Mouse (Mus musculus): ENCODE data around the gene Zfp169. TPM values are rescaled to one million over a fixed set of nuclear protein-coding genes. Genes with fewer than 3 reads are reported as not detected.

Gene Zfp169
- total and polyA plus RNA-seq, 3 experiments: 3.6 to 6.5 TPM; not detected in 1

GRCm38 (mm10) chr13:48552181-48553090 lies 39.2 kb upstream of the Zfp169 start (continued):
- TF ChIP-seq TBP (IDR thresholded peaks at IDR 0.05; ENCODE audit: low read depth, low read length): peak; percentile 38
- 0 out of 2 replicates have a peak, but pooled peaks have one; percentile 35 for TF ChIP-seq MAZ (IDR thresholded peaks at IDR 0.05; ENCODE audit: low read depth, low read length)
- peak; percentile 92 for TF ChIP-seq MXI1 (IDR thresholded peaks at IDR 0.05; ENCODE audit: low read depth, low read length)
- no peak for TF ChIP-seq CTCF (IDR thresholded peaks at IDR 0.05 in 2 of 3, conservative IDR thresholded peaks at IDR 0.05 in 1 of 3; ENCODE audit: control insufficient read depth in 1 of 3, insufficient read depth in 1 of 3, low read depth in 2 of 3, low read length in 3 of 3, poor library complexity in 1 of 3, severe bottlenecking in 1 of 3)
- 0 out of 2 replicates have a peak, but pooled peaks have one; percentile 16 for TF ChIP-seq POLR2AphosphoS2 (IDR thresholded peaks at IDR 0.05; ENCODE audit: low read length)
- TF ChIP-seq KAT2A (conservative IDR thresholded peaks at IDR 0.05; ENCODE audit: low read depth, low read length): no peak; the same call in 1 of the 2 replicates

- Histone ChIP-seq H3K4me3 (ENCODE audit: control insufficient read depth in 1 of 2, insufficient read depth in 1 of 2, low read depth in 2 of 2, low read length in 2 of 2) (no peak overlapping the region), H3K36me3 (ENCODE audit: control insufficient read depth in 1 of 2, insufficient read depth in 2 of 2, low read length in 2 of 2) (peaks cover 0 to 42% of the 10 kb centered on the region in 2 experiments; a peak in 3 of 4 replicates), H3K9me3 (replicated peaks; ENCODE audit: insufficient read depth, low read length) (no peaks in the 10 kb centered on the region), H3K79me2 (ENCODE audit: control insufficient read depth, insufficient read depth, low read length, poor library complexity) (peaks cover 31% of the 10 kb centered on the region), H3K9ac (ENCODE audit: control insufficient read depth, low read depth, low read length, poor library complexity, severe bottlenecking) (no peak overlapping the region), H3K27me3 (ENCODE audit: control insufficient read depth in 1 of 2, insufficient read depth in 2 of 2, low read length in 2 of 2) (no peaks in the 10 kb centered on the region), H3K4me1 (ENCODE audit: control insufficient read depth in 1 of 2, insufficient read depth in 2 of 2, low read length in 2 of 2) (peaks cover 10 to 42% of the 10 kb centered on the region in 2 experiments), H3K27ac (ENCODE audit: control insufficient read depth, low read depth, low read length) (no peak overlapping the region)
- TF ChIP-seq ZMIZ1 (IDR thresholded peaks at IDR 0.05; ENCODE audit: low read depth, low read length) (no peak), EP300 (IDR thresholded peaks at IDR 0.05; ENCODE audit: low read depth in 1 of 2, low read length in 2 of 2) (no peak), USF1 (IDR thresholded peaks at IDR 0.05; ENCODE audit: low read depth, low read length) (no peak), JUND (IDR thresholded peaks at IDR 0.05; ENCODE audit: low read depth, low read length) (no peak), E2F4 (IDR thresholded peaks at IDR 0.05; ENCODE audit: borderline replicate concordance, low read depth, low read length) (no peak), CHD1 (IDR thresholded peaks at IDR 0.05; ENCODE audit: low read depth, low read length) (no peak)
- peak; percentile 34 for DNase-seq (ENCODE audit: low read depth, low spot score)
These were observed 35.0 kb upstream of the Zfp169 start for GRCm38 (mm10) chr13:48548296-48548695.

- Histone ChIP-seq H3K9ac (ENCODE audit: control insufficient read depth, low read depth, low read length, poor library complexity, severe bottlenecking) (no peak overlapping the region; the same call in 1 of the 2 replicates), H3K36me3 (ENCODE audit: control insufficient read depth in 1 of 2, insufficient read depth in 2 of 2, low read length in 2 of 2) (peaks cover 0 to 42% of the 10 kb centered on the region in 2 experiments; a peak in 3 of 4 replicates), H3K79me2 (ENCODE audit: control insufficient read depth, insufficient read depth, low read length, poor library complexity) (peaks cover 31% of the 10 kb centered on the region), H3K9me3 (replicated peaks; ENCODE audit: insufficient read depth, low read length) (no peaks in the 10 kb centered on the region), H3K27ac (ENCODE audit: control insufficient read depth, low read depth, low read length) (peak overlapping the region; percentile 52; the same call in 1 of the 2 replicates), H3K4me3 (ENCODE audit: control insufficient read depth in 1 of 2, insufficient read depth in 1 of 2, low read depth in 2 of 2, low read length in 2 of 2) (no peak overlapping the region), H3K27me3 (ENCODE audit: control insufficient read depth in 1 of 2, insufficient read depth in 2 of 2, low read length in 2 of 2) (no peaks in the 10 kb centered on the region), H3K4me1 (ENCODE audit: control insufficient read depth in 1 of 2, insufficient read depth in 2 of 2, low read length in 2 of 2) (peaks cover 12 to 38% of the 10 kb centered on the region in 2 experiments)
- TF ChIP-seq MAX (IDR thresholded peaks at IDR 0.05; ENCODE audit: low read length): no peak
- TF ChIP-seq GABPA (IDR thresholded peaks at IDR 0.05; ENCODE audit: low read depth, low read length): no peak
- TF ChIP-seq POLR2A (IDR thresholded peaks at IDR 0.05; ENCODE audit: control insufficient read depth in 1 of 2, insufficient read depth in 1 of 2, low read depth in 1 of 2, low read length in 2 of 2, poor library complexity in 1 of 2): no peak
- TF ChIP-seq CTCF (IDR thresholded peaks at IDR 0.05 in 2 of 3, conservative IDR thresholded peaks at IDR 0.05 in 1 of 3; ENCODE audit: control insufficient read depth in 1 of 3, insufficient read depth in 1 of 3, low read depth in 2 of 3, low read length in 3 of 3, poor library complexity in 1 of 3, severe bottlenecking in 1 of 3): no peak
- no peak for TF ChIP-seq POLR2AphosphoS5 (IDR thresholded peaks at IDR 0.05; ENCODE audit: borderline replicate concordance, low read depth, low read length)
- TF ChIP-seq KAT2A (conservative IDR thresholded peaks at IDR 0.05; ENCODE audit: low read depth, low read length): no peak
- no peak for TF ChIP-seq ZNF384 (IDR thresholded peaks at IDR 0.05; ENCODE audit: low read depth, low read length)
- TF ChIP-seq TAL1 (IDR thresholded peaks at IDR 0.05; ENCODE audit: low read length): no peak
- TF ChIP-seq USF2 (IDR thresholded peaks at IDR 0.05; ENCODE audit: borderline replicate concordance in 1 of 2, insufficient read depth in 1 of 2, low read depth in 1 of 2, low read length in 2 of 2): no peak
- TF ChIP-seq NRF1 (IDR thresholded peaks at IDR 0.05; ENCODE audit: insufficient read depth, low read depth, low read length, poor library complexity, severe bottlenecking): no peak
- TF ChIP-seq ETS1 (IDR thresholded peaks at IDR 0.05; ENCODE audit: low read depth, low read length): no peak
- TF ChIP-seq TCF12 (IDR thresholded peaks at IDR 0.05; ENCODE audit: low read depth, low read length): no peak
- no peak for TF ChIP-seq ZKSCAN1 (IDR thresholded peaks at IDR 0.05; ENCODE audit: low read depth, low read length)
- no peak for TF ChIP-seq MYB (IDR thresholded peaks at IDR 0.05; ENCODE audit: low read depth, low read length)
- no peak for TF ChIP-seq CHD1 (IDR thresholded peaks at IDR 0.05; ENCODE audit: low read depth, low read length)
- no peak for TF ChIP-seq CHD2 (IDR thresholded peaks at IDR 0.05; ENCODE audit: low read length)
- no peak for TF ChIP-seq TBP (IDR thresholded peaks at IDR 0.05; ENCODE audit: low read depth, low read length)
- TF ChIP-seq JUND (IDR thresholded peaks at IDR 0.05; ENCODE audit: low read depth, low read length): no peak
- TF ChIP-seq SIN3A (IDR thresholded peaks at IDR 0.05; ENCODE audit: low read length): no peak; the same call in 1 of the 2 replicates
- TF ChIP-seq ZMIZ1 (IDR thresholded peaks at IDR 0.05; ENCODE audit: low read depth, low read length): no peak
- DNase-seq (ENCODE audit: low read depth, low spot score): peak; percentile 11
These were observed 34.4 kb upstream of the Zfp169 start for GRCm38 (mm10) chr13:48547623-48548022.
